Mouse (Mus musculus): ENCODE data around the gene Ppara. TPM values are rescaled to one million over a fixed set of nuclear protein-coding genes. Genes with fewer than 3 reads are reported as not detected.

Gene Ppara
- total and polyA plus RNA-seq, 3 experiments: 0.27 to 0.78 TPM; not detected in 1

DNA sequence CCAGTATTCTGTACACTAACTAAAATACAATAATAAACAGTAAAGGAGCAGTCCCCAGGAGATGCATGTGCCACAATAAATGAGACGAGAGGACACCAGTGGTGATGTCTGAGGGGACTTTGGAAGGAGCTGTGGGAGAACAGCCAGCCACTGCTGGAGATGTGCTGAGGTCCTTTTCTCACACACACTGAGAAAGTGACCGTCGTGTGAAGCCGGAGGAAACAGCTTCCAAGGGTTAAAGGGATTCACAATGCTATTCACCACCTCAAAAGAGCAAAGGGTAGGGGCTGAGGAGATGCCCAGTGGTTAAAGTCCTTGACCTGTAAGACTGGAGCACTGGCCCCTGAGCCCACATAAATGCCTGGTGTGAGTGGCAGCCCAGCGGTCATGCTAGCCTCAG lies 15.3 kb downstream of the Ppara start:
- Histone ChIP-seq H3K27me3 (ENCODE audit: control insufficient read depth in 1 of 2, insufficient read depth in 2 of 2, low read length in 2 of 2) (no peaks in the 10 kb centered on the region), H3K79me2 (ENCODE audit: control insufficient read depth, insufficient read depth, low read length, poor library complexity) (no peaks in the 10 kb centered on the region), H3K4me1 (ENCODE audit: control insufficient read depth in 1 of 2, insufficient read depth in 2 of 2, low read length in 2 of 2) (no peaks in the 10 kb centered on the region), H3K4me3 (ENCODE audit: control insufficient read depth in 1 of 2, insufficient read depth in 1 of 2, low read depth in 2 of 2, low read length in 2 of 2) (no peak overlapping the region), H3K36me3 (ENCODE audit: control insufficient read depth in 1 of 2, insufficient read depth in 2 of 2, low read length in 2 of 2) (no peaks in the 10 kb centered on the region), H3K9me3 (replicated peaks; ENCODE audit: insufficient read depth, low read length) (no peaks in the 10 kb centered on the region), H3K27ac (ENCODE audit: control insufficient read depth, low read depth, low read length) (no peak overlapping the region), H3K9ac (ENCODE audit: control insufficient read depth, low read depth, low read length, poor library complexity, severe bottlenecking) (no peak overlapping the region)
- TF ChIP-seq MYB (IDR thresholded peaks at IDR 0.05; ENCODE audit: low read depth, low read length) (no peak), RAD21 (IDR thresholded peaks at IDR 0.05; ENCODE audit: low read depth, low read length) (no peak), TBP (IDR thresholded peaks at IDR 0.05; ENCODE audit: low read depth, low read length) (no peak), POLR2A (IDR thresholded peaks at IDR 0.05; ENCODE audit: control insufficient read depth in 1 of 2, insufficient read depth in 1 of 2, low read depth in 1 of 2, low read length in 2 of 2, poor library complexity in 1 of 2) (no peak), ZC3H11A (IDR thresholded peaks at IDR 0.05; ENCODE audit: low read depth, low read length) (no peak), ZNF384 (IDR thresholded peaks at IDR 0.05; ENCODE audit: low read depth, low read length) (no peak)
- DNase-seq (ENCODE audit: low read depth, low spot score): no peak

DNA sequence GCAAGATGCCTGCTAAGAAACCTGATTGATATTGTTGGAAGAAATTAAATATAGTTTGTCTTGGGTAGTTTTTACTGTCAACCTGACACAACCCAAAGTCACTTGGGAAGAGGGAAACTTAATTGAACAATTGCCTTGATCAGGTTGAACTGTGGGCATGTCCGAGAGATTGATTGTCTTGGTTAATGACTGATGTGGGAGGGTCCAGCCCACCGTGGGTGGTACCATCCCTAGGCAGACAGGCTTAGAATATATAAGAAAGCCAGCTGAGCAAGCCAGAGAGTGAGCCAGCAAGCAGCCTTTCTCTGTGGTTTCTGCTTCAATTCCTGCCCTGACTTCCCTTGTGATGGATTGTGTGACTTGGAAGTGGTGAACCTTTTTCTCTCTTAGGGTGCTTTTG lies 17.9 kb downstream of the Ppara start:
- TF ChIP-seq EP300 (IDR thresholded peaks at IDR 0.05; ENCODE audit: low read depth in 1 of 2, low read length in 2 of 2): no peak
- TF ChIP-seq ZMIZ1 (IDR thresholded peaks at IDR 0.05; ENCODE audit: low read depth, low read length): no peak
- TF ChIP-seq MAZ (IDR thresholded peaks at IDR 0.05; ENCODE audit: low read depth, low read length): no peak
- TF ChIP-seq MAX (IDR thresholded peaks at IDR 0.05; ENCODE audit: low read length): no peak
- TF ChIP-seq GABPA (IDR thresholded peaks at IDR 0.05; ENCODE audit: low read depth, low read length): no peak
- no peak for TF ChIP-seq ZC3H11A (IDR thresholded peaks at IDR 0.05; ENCODE audit: low read depth, low read length)
- no peak for TF ChIP-seq GATA1 (IDR thresholded peaks at IDR 0.05; ENCODE audit: low read depth, low read length)
- TF ChIP-seq RAD21 (IDR thresholded peaks at IDR 0.05; ENCODE audit: low read depth, low read length): no peak
- no peak for TF ChIP-seq ELF1 (IDR thresholded peaks at IDR 0.05; ENCODE audit: low read depth, low read length)
- TF ChIP-seq MAFK (IDR thresholded peaks at IDR 0.05; ENCODE audit: borderline replicate concordance, low read depth, low read length): no peak
- no peak for TF ChIP-seq CHD1 (IDR thresholded peaks at IDR 0.05; ENCODE audit: low read depth, low read length)
- DNase-seq (ENCODE audit: low read depth, low spot score): no peak
- Histone ChIP-seq H3K4me1 (ENCODE audit: control insufficient read depth in 1 of 2, insufficient read depth in 2 of 2, low read length in 2 of 2) (no peaks in the 10 kb centered on the region), H3K79me2 (ENCODE audit: control insufficient read depth, insufficient read depth, low read length, poor library complexity) (no peaks in the 10 kb centered on the region), H3K27ac (ENCODE audit: control insufficient read depth, low read depth, low read length) (no peak overlapping the region), H3K9me3 (replicated peaks; ENCODE audit: insufficient read depth, low read length) (no peaks in the 10 kb centered on the region), H3K27me3 (ENCODE audit: control insufficient read depth in 1 of 2, insufficient read depth in 2 of 2, low read length in 2 of 2) (no peaks in the 10 kb centered on the region), H3K36me3 (ENCODE audit: control insufficient read depth in 1 of 2, insufficient read depth in 2 of 2, low read length in 2 of 2) (no peaks in the 10 kb centered on the region), H3K9ac (ENCODE audit: control insufficient read depth, low read depth, low read length, poor library complexity, severe bottlenecking) (no peak overlapping the region), H3K4me3 (ENCODE audit: control insufficient read depth in 1 of 2, insufficient read depth in 1 of 2, low read depth in 2 of 2, low read length in 2 of 2) (no peak overlapping the region)

DNA sequence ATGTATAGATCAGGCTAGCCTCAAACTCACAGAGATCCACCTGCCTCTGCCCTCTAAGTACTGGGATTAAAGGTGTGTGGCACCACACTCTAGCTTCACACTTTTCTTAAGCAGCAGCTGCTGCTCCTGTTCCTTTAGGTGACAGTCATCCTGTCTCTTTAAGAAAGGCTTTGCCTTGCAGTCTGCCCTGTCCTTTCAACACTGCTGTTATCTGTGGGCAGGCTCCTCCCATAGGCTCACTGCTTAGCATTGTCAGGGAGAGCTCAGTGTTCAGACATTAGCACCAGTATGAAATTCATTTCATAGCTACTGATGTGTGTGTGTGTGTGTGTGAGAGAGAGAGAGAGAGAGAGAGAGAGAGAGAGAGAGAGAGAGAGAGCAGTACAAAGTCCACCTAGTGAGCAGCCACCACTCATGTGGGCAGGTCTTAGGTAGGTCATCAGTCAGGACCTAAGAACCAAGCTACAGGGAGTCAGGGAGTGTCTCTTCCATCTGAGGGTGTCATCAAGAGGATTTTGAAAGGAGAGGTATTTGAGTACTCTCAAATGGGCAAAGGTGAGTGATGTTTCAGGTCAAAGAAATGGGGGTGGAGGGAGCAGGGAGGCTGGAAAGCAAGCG lies 19.4 kb downstream of the Ppara start:
- peak; percentile 19 for DNase-seq (ENCODE audit: low read depth, low spot score)
- H3K4me3 ChIP-seq (ENCODE audit: control insufficient read depth in 1 of 2, insufficient read depth in 1 of 2, low read depth in 2 of 2, low read length in 2 of 2): no peak overlapping the region
- H3K4me1 ChIP-seq (ENCODE audit: control insufficient read depth in 1 of 2, insufficient read depth in 2 of 2, low read length in 2 of 2): no peaks in the 10 kb centered on the region
- H3K79me2 ChIP-seq (ENCODE audit: control insufficient read depth, insufficient read depth, low read length, poor library complexity): no peaks in the 10 kb centered on the region
- no peaks in the 10 kb centered on the region for H3K27me3 ChIP-seq (ENCODE audit: control insufficient read depth in 1 of 2, insufficient read depth in 2 of 2, low read length in 2 of 2)
- no peak overlapping the region for H3K27ac ChIP-seq (ENCODE audit: control insufficient read depth, low read depth, low read length)
- no peak overlapping the region for H3K9ac ChIP-seq (ENCODE audit: control insufficient read depth, low read depth, low read length, poor library complexity, severe bottlenecking)
- H3K36me3 ChIP-seq (ENCODE audit: control insufficient read depth in 1 of 2, insufficient read depth in 2 of 2, low read length in 2 of 2): no peaks in the 10 kb centered on the region
- no peaks in the 10 kb centered on the region for H3K9me3 ChIP-seq (replicated peaks; ENCODE audit: insufficient read depth, low read length)
- TF ChIP-seq RAD21 (IDR thresholded peaks at IDR 0.05; ENCODE audit: low read depth, low read length) (no peak), HCFC1 (IDR thresholded peaks at IDR 0.05; ENCODE audit: low read depth, low read length) (no peak)

Measured in MEL (cell line).